Mouse (Mus musculus): ENCODE measurements around the gene B3galnt2. TPM values are rescaled to one million over a fixed set of nuclear protein-coding genes. Genes with fewer than 3 reads are reported as not detected.
A peak's percentile ranks its signal among the peaks of the same experiment; 100 is the strongest.
"Not testable (repeated sequence)": the region's sequence is repeated elsewhere in the genome, so short reads cannot be mapped to it uniquely, and the experiment has no call there.

Gene B3galnt2
- polyA plus RNA-seq, 1 experiment from 2014 or later = 18.8 TPM

GRCm38 (mm10) chr13:13969796-13970195 is 15.5 kb downstream of the B3galnt2 start:
- 94% methylated on average over 1 of the region's 1 CpGs for WGBS
- H3K4me1 ChIP-seq (replicated peaks) = no peaks in the 10 kb centered on the region
- no peak overlapping the region for H3K4me2 ChIP-seq
- ATAC-seq (ENCODE audit: low read depth) = no peak
- H3K27me3 ChIP-seq = no peaks in the 10 kb centered on the region
- H3K9ac ChIP-seq = no peak overlapping the region
- H3K9me3 ChIP-seq = no peaks in the 10 kb centered on the region
- H3K36me3 ChIP-seq = peaks cover 19% of the 10 kb centered on the region
- no peak overlapping the region for H3K4me3 ChIP-seq
- no peak overlapping the region for H3K27ac ChIP-seq (replicated peaks)

GRCm38 (mm10) chr13:13981842-13982241 is 27.6 kb downstream of the B3galnt2 start:
- not testable (repeated sequence) for H3K27me3 ChIP-seq; H3K9ac ChIP-seq; H3K27ac ChIP-seq (replicated peaks); H3K4me3 ChIP-seq; ATAC-seq (ENCODE audit: low read depth); H3K9me3 ChIP-seq; H3K4me2 ChIP-seq; H3K4me1 ChIP-seq (replicated peaks)
- peaks cover 35% of the 10 kb centered on the region for H3K36me3 ChIP-seq
- WGBS = 85% methylated on average over 1 of the region's 1 CpGs

DNA sequence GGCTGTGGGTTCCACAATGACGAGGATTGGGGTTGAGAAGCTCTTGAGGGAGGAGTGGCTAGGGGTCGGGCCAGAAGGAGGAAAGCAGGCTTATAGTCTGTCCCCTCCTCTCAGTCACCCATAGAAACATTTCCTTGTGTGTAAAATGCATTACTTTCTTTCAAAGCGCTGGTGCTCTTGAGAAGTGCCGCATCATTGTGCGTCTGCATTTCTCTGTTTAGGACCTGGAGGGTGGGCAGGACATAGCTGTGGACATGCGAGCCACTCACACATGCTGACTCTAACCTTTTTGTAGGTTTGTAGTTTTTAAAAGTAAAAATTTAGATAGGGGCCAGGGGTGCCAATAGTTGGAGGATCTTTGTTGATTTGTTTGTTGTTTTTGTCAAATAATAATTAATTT is 29.3 kb downstream of the B3galnt2 start:
- Histone ChIP-seq H3K4me2 (no peak overlapping the region), H3K27me3 (no peaks in the 10 kb centered on the region), H3K27ac (replicated peaks) (no peak overlapping the region), H3K4me1 (replicated peaks) (no peaks in the 10 kb centered on the region), H3K36me3 (peaks cover 39% of the 10 kb centered on the region), H3K9ac (no peak overlapping the region), H3K4me3 (no peak overlapping the region), H3K9me3 (no peaks in the 10 kb centered on the region)
- WGBS = 92% methylated on average over 6 of the region's 6 CpGs
- ATAC-seq (ENCODE audit: low read depth) = no peak

- Histone ChIP-seq H3K9ac (no peak overlapping the region), H3K9me3 (no peaks in the 10 kb centered on the region), H3K27ac (replicated peaks) (no peak overlapping the region), H3K27me3 (no peaks in the 10 kb centered on the region), H3K4me3 (no peak overlapping the region), H3K4me1 (replicated peaks) (no peaks in the 10 kb centered on the region), H3K36me3 (peaks cover 61% of the 10 kb centered on the region), H3K4me2 (no peak overlapping the region)
- ATAC-seq (ENCODE audit: low read depth) = no peak
- WGBS = 86% methylated on average over 2 of the region's 2 CpGs
Measured at GRCm38 (mm10) chr13:13989135-13989534, 34.9 kb downstream of the B3galnt2 start.

DNA sequence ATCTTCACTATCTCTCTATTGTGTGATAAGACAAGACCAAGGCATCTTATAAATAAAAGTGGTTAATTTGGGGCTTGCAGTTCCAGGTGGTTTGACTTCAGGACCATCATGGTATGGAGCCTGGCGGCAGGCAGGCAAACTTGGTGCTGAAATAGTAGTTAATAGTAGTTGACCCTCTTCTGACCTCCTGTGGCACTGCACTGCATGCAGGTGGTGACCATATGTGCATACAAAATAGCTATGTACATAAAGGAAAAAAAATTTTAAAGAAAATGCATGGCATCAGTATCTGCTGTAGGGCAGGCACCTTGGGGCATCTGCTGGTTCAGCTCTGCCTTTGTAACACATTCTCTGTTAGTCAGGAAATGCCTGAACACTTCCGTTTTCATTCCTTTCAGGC is 36.1 kb downstream of the B3galnt2 start:
- H3K9ac ChIP-seq = no peak overlapping the region
- no peaks in the 10 kb centered on the region for H3K27me3 ChIP-seq
- ATAC-seq (ENCODE audit: low read depth) = no peak
- no peaks in the 10 kb centered on the region for H3K9me3 ChIP-seq
- no peaks in the 10 kb centered on the region for H3K4me1 ChIP-seq (replicated peaks)
- no peak overlapping the region for H3K4me2 ChIP-seq
- WGBS = 74% methylated on average over 2 of the region's 2 CpGs
- H3K4me3 ChIP-seq = no peak overlapping the region
- no peak overlapping the region for H3K27ac ChIP-seq (replicated peaks)
- H3K36me3 ChIP-seq = peaks cover 68% of the 10 kb centered on the region

GRCm38 (mm10) chr13:13993041-13993440 is 38.8 kb downstream of the B3galnt2 start:
- no peak for ATAC-seq (ENCODE audit: low read depth)
- WGBS = 83% methylated on average over 3 of the region's 3 CpGs
- Histone ChIP-seq H3K9ac (no peak overlapping the region), H3K27ac (replicated peaks) (no peak overlapping the region), H3K4me1 (replicated peaks) (no peaks in the 10 kb centered on the region), H3K4me3 (no peak overlapping the region), H3K36me3 (peaks cover 83% of the 10 kb centered on the region), H3K27me3 (no peaks in the 10 kb centered on the region), H3K4me2 (no peak overlapping the region), H3K9me3 (no peaks in the 10 kb centered on the region)

GRCm38 (mm10) chr13:13995046-13995445 is 40.8 kb downstream of the B3galnt2 start:
- H3K27me3 ChIP-seq = no peaks in the 10 kb centered on the region
- ATAC-seq (ENCODE audit: low read depth) = no peak
- H3K4me3 ChIP-seq = no peak overlapping the region
- 95% methylated on average over 5 of the region's 5 CpGs for WGBS
- H3K4me2 ChIP-seq = no peak overlapping the region
- H3K9me3 ChIP-seq = no peaks in the 10 kb centered on the region
- no peaks in the 10 kb centered on the region for H3K4me1 ChIP-seq (replicated peaks)
- H3K27ac ChIP-seq (replicated peaks) = no peak overlapping the region
- H3K9ac ChIP-seq = no peak overlapping the region
- H3K36me3 ChIP-seq = peaks cover 88% of the 10 kb centered on the region

GRCm38 (mm10) chr13:13997476-13997875 is 43.2 kb downstream of the B3galnt2 start:
- Histone ChIP-seq H3K4me1 (replicated peaks) (no peaks in the 10 kb centered on the region), H3K9ac (no peak overlapping the region), H3K36me3 (peaks cover 92% of the 10 kb centered on the region), H3K4me3 (no peak overlapping the region), H3K4me2 (no peak overlapping the region), H3K27me3 (no peaks in the 10 kb centered on the region), H3K27ac (replicated peaks) (no peak overlapping the region), H3K9me3 (no peaks in the 10 kb centered on the region)
- 88% methylated on average over 5 of the region's 5 CpGs for WGBS
- ATAC-seq (ENCODE audit: low read depth) = no peak

- Histone ChIP-seq H3K4me2 (no peak overlapping the region), H3K9me3 (no peaks in the 10 kb centered on the region), H3K27me3 (no peaks in the 10 kb centered on the region), H3K4me1 (replicated peaks) (no peaks in the 10 kb centered on the region), H3K36me3 (peaks cover 87% of the 10 kb centered on the region), H3K27ac (replicated peaks) (no peak overlapping the region), H3K4me3 (no peak overlapping the region), H3K9ac (no peak overlapping the region)
- ATAC-seq (ENCODE audit: low read depth) = 0 out of 2 replicates have a peak, but pooled peaks have one; percentile 27
- WGBS = 54% methylated on average over 2 of the region's 2 CpGs
Measured at GRCm38 (mm10) chr13:14002706-14003105, 48.4 kb downstream of the B3galnt2 start.

DNA sequence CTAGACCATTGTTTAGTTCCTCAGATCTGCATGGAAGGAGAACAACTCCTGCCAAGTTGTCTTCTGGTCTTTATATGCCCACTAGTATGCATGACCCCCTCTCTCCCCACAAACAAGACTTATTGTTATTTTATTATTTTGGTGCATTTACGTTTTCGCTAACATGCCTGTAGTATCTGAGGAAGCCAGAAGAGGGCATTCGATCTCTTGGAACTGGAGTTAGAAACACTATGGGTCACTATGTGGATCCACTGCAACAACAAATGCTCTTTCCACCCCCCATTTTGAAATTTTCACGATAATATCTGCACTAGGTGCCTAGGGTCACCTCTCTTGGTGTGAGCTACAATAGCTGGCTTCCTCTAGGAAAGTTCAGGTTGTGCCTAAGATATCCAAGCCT is 49.8 kb downstream of the B3galnt2 start:
- no peak for ATAC-seq (ENCODE audit: low read depth)
- Histone ChIP-seq H3K4me3 (no peak overlapping the region), H3K9ac (no peak overlapping the region), H3K36me3 (peaks cover 85% of the 10 kb centered on the region), H3K4me2 (no peak overlapping the region), H3K4me1 (replicated peaks) (no peaks in the 10 kb centered on the region), H3K27me3 (no peaks in the 10 kb centered on the region), H3K27ac (replicated peaks) (no peak overlapping the region), H3K9me3 (no peaks in the 10 kb centered on the region)
- 86% methylated on average over 4 of the region's 4 CpGs for WGBS

GRCm38 (mm10) chr13:14004999-14005398 is 50.7 kb downstream of the B3galnt2 start:
- Histone ChIP-seq H3K9me3 (no peaks in the 10 kb centered on the region), H3K4me2 (no peak overlapping the region), H3K9ac (no peak overlapping the region), H3K4me3 (no peak overlapping the region), H3K27ac (replicated peaks) (no peak overlapping the region), H3K4me1 (replicated peaks) (no peaks in the 10 kb centered on the region), H3K36me3 (peaks cover 84% of the 10 kb centered on the region), H3K27me3 (no peaks in the 10 kb centered on the region)
- ATAC-seq (ENCODE audit: low read depth) = no peak
- WGBS = 93% methylated on average over 5 of the region's 5 CpGs

GRCm38 (mm10) chr13:14006056-14006455 is 51.8 kb downstream of the B3galnt2 start:
- Histone ChIP-seq H3K36me3 (peaks cover 78% of the 10 kb centered on the region), H3K4me1 (replicated peaks) (no peaks in the 10 kb centered on the region), H3K9ac (no peak overlapping the region), H3K9me3 (no peaks in the 10 kb centered on the region), H3K4me2 (no peak overlapping the region), H3K27ac (replicated peaks) (no peak overlapping the region), H3K27me3 (no peaks in the 10 kb centered on the region), H3K4me3 (no peak overlapping the region)
- 66% methylated on average over 2 of the region's 2 CpGs for WGBS
- ATAC-seq (ENCODE audit: low read depth) = no peak

- no peak overlapping the region for H3K4me2 ChIP-seq
- H3K9me3 ChIP-seq = no peaks in the 10 kb centered on the region
- H3K36me3 ChIP-seq = peaks cover 75% of the 10 kb centered on the region
- no peaks in the 10 kb centered on the region for H3K4me1 ChIP-seq (replicated peaks)
- ATAC-seq (ENCODE audit: low read depth) = no peak
- no peak overlapping the region for H3K4me3 ChIP-seq
- 90% methylated on average over 4 of the region's 4 CpGs for WGBS
- no peak overlapping the region for H3K9ac ChIP-seq
- no peaks in the 10 kb centered on the region for H3K27me3 ChIP-seq
- no peak overlapping the region for H3K27ac ChIP-seq (replicated peaks)
Measured at GRCm38 (mm10) chr13:14011454-14011995, 57.3 kb downstream of the B3galnt2 start.

Data from neural tube, embryonic 13.5 days (tissue).